Mouse (Mus musculus): Measurements from ENCODE around the gene Rgs2.

Rgs2 gene

DNA sequence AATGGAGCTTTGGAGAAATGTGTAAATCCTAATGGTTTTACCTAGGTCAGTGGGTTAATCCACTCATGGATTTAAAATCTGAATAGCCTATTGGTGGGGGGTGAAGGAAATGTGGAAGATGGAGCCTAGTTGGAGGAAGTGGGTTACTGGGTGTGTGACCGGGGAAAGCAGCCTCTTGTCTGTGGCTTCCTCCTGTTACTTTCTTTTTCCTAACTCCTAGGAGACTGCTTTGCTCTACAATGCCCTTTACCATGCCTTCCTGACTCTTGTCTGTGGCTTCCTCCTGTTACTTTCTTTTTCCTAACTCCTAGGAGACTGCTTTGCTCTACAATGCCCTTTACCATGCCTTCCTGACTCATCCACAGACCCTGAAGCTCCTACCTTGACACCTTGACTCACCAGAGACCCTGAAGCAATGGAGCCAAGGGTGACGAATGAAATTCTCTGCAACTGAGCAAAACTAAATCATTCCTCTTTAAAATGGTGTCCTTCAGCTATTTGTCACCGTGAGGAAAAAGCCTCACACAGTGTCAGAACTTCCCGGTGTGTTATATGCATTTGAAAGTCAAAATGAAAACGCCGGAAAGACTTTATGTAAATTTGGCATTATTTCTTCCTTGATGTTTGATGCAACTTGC lies 18.9 kb downstream of the Rgs2 start:
- DNase-seq (ENCODE audit: low read depth, low spot score): no peak

DNA sequence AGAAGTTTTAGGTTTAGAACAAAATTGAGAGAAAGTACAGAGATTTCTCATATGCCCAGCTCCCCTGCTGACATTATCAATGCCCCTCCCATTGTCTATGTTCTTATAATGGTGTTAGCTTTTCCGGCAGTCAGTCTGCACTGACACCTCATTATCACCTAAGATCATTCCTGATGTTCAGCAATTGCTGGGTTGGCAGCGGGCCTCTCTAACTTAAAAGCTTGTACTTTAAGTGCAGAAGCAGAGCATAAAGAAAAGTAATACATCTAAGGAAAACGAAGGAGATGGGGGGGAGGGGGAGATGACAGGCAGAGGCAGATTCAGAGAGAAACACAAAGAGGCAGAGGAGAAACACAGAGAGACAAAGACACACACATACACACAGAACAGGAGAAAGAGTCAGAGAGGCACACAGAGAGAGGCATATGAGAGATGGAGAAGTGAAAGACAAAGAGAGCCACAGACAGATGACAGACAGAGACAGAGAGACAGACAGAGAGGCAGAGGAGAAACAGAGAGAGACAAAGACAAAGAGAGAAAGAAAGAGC lies 21.1 kb downstream of the Rgs2 start:
- no peak for DNase-seq (ENCODE audit: low read depth, low spot score)

DNA sequence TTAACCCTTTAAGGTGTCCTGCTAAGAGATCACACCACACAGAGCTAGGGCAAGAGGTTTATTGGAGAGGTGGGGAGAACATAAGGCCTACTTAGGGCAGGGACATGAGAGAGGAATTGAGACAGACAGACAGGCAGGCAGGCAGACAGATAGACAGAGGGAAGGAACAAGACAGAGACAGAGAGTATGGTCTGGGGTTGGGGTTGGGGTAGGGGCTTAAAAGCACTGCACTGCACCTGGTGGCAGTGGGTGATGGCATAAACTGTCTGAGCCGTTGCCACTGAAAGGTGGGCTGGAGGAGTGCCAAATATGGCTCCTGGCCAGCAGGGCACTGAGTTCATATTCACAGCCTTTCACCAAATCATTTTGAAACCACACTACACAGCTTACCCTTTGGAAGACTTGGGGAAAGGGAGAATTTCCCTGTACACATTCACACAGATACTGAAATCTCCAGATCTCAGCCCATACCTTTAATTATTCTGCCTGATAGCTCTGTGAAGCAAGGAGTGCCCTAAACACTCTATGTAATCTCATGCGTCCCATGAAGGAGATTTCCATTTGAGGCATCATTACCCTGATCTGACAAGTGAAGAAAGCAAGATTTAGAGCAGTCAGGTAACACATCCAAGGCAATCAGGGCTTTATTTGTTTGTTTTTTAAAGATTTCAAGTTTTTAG lies 21.7 kb downstream of the Rgs2 start:
- no peak for DNase-seq (ENCODE audit: low read depth, low spot score)

DNA sequence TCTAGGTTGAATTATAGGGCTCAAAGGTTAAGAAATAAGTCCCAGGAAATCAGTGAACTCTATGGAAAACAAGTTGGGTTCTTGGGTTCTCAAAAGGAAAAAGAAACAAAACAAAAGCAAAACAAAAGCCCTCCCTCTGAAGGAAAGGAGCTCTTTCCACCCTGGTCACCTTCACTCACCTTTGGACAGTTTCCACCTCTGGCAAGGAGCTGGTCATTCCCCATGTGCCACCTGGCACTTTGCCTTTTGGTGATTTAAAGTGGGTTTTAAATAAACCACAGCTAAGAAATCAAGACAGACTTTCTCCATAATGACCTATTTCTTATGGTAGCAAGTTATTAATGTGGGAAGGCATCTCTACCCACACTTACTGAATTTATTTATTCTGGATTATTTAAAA lies 23.1 kb downstream of the Rgs2 start:
- DNase-seq (ENCODE audit: low read depth, low spot score): no peak

DNA sequence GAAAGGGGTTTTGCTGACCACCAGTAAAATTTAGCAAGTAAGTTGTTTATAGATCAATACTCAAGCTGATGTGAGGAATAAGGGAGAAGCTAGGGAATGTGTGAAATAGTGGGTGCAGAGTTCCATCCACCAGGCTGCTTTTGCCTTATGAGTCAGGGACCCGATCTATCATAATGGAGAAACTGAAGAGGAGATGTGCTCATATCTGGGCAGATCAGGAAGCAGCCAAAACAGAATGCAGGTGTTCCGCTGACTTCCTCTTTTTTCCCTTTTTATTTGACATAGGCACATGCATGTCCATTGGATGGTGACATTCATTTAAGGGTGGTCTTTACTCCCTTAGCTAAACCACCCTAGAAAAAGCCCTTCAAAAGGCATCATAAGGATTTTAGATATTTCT lies 29.3 kb downstream of the Rgs2 start:
- DNase-seq (ENCODE audit: low read depth, low spot score): no peak

DNA sequence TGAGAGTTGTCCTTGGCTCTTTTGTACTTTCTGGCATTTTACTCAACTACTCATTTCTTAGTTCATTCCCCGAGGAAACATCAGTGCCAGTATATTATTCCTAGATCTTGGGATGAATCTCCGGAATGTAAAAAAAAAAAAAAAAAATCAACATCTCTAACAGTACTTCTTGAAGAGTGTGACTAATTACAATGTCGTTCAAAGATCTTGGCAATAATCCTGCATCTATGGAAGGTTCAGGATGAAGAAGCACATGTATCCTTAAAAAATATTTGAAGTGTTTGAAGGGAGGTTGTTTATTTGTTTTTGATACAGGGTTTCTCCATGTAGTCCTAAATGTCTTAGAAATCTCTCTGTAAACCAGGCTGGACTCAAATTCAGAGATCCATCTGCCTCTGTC lies 41.7 kb downstream of the Rgs2 start:
- DNase-seq (ENCODE audit: low read depth, low spot score): no peak

DNA sequence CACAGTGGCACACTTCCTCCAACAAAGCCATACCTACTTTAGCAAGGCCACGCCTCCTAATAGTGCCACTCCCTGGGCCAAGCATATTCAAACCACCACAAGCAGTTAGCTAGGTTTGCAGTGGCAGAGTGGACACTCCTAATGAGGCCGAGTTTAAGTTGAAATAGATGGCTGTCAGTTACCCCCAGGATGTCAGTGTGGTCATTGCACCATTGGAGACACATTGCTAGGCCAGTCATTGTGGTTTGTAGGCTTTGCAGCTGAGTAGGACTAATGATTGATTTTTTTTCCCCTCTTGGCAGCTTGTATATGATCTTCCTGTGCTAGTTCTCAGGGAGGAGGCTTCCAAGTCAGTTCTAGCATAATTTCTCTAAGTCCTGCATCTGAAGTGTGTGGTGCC lies 43.6 kb downstream of the Rgs2 start:
- no peak for DNase-seq (ENCODE audit: low read depth, low spot score)

DNA sequence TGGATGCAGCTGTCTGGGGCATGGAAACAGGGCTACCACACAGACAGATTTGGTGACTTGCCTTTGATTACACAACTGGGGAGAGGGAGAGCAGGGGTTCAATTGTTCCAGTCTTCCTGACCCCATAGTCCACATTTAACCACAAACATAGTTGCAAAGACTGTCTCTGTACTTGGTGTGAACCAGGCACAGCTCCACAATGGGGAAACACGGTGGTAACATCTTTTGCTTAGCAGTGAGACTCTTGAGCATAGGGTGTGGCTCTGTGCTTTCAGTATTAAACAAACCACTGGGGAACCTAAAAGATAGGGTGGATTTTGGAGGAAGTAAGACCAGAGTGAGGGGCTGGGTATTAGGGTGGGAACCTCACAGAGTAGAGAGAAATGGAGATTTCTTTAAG lies 47.9 kb downstream of the Rgs2 start:
- no peak for DNase-seq (ENCODE audit: low read depth, low spot score)

DNA sequence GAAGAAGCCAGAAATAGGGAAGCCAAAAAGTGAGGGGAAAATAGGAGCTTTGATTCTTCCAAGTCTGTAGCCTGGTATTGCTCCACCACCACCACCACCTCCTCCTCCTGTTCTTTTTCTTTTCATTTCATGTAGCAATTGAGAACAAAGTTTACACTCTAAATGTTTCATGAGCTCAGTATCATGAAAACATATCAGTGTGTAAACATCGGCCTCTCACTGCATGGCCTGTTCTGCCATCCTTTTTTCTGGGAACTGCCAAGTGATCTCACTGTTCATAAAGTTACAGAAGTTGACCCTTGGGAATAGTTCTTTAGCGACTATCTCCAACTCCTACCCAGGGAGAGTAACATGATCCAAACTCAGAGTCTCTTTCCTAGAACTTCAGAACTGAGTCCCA lies 51.1 kb downstream of the Rgs2 start:
- DNase-seq (ENCODE audit: low read depth, low spot score): no peak

Measured in R1 (cell line).